Mouse (Mus musculus) hindlimb bud, embryonic 11.5 days (tissue): ENCODE measurements around the gene Leo1.
"Not testable (repeated sequence)": the region's sequence is repeated elsewhere in the genome, so short reads cannot be mapped to it uniquely, and the experiment has no call there.

Source experiments
- DNase-seq: peaks from one replicate; pipeline ENCODE4 v3.0.0-alpha.2; 2012; ENCODE audit warnings: low read depth, low spot score; ENCODE audit errors: extremely low spot score

The Leo1 gene

DNA sequence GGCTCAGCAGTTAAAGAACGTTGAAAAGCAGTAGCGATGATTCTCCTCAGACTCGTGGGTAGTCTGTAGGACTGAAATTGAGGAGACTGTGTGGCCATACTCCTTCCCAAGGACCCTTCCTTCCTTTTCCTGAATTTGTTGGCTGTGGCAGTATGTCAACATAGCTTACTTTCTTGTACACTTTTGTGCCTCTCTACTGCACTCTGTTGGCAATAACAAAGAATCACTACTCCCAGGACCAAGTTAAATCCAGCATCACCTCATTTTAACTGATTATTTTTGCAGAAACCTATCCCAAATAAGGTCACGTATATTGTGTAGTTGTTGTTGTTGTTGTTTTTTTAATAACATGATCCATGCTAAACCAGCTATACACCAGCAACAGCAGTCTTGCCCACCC lies 25.3 kb downstream of the Leo1 start:
- DNase-seq: no peak

- no peak for DNase-seq
Measured at GRCm38 (mm10) chr9:75467581-75467980, 26.3 kb downstream of the Leo1 start.

GRCm38 (mm10) chr9:75468297-75468696 lies 27.0 kb downstream of the Leo1 start:
- no peak for DNase-seq

- no peak for DNase-seq
Measured at GRCm38 (mm10) chr9:75477212-75477611, 35.9 kb downstream of the Leo1 start.

- DNase-seq: no peak
Measured at GRCm38 (mm10) chr9:75479106-75479725, 37.9 kb downstream of the Leo1 start.

DNA sequence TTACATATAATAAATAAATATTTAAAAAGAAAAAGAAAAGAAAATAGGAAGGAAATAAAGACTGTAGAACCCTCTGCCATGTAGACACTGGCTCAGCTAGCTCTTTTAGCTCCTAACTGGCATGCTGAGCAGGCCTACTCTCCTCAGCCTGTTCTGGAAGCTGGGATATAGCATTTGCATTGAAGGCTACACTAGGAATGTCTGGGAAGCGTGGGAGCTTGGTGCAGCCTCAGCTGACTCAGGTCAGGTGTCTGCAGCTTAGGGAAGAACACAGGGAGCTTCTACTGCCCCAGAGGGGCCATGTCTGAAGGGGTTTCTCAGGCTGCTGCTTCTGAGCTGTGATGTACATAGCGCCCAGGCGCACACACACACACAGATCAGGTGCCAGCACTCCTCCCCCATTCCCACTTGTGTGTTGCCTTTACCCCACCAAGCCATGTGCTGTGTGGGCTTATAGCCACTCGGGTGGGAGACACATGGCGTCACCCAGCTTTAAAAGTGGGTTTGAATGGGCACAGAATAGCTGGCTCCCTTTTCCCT lies 39.3 kb downstream of the Leo1 start:
- no peak for DNase-seq

DNA sequence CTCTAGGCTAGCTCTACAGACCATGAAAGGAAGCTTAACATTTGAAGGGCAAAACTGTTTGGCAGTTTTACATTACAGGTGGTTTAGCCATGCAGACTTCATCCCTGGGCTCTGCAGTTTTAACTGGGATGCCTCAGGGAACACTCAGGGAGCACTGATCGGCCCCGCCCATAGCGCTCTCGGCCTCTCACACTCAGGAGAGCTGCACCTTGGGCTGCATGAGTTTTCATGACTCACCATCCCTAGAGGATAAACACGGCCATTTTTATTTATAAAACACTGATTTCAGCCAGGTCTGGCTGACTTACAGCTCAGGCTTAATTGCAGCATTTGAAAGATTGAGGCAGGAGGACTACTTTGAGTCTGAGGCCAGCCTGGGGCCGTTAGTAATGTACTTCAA lies 43.9 kb downstream of the Leo1 start:
- no peak for DNase-seq

- DNase-seq: not testable (repeated sequence)
Measured at GRCm38 (mm10) chr9:75488255-75488654, 46.9 kb downstream of the Leo1 start.

DNA sequence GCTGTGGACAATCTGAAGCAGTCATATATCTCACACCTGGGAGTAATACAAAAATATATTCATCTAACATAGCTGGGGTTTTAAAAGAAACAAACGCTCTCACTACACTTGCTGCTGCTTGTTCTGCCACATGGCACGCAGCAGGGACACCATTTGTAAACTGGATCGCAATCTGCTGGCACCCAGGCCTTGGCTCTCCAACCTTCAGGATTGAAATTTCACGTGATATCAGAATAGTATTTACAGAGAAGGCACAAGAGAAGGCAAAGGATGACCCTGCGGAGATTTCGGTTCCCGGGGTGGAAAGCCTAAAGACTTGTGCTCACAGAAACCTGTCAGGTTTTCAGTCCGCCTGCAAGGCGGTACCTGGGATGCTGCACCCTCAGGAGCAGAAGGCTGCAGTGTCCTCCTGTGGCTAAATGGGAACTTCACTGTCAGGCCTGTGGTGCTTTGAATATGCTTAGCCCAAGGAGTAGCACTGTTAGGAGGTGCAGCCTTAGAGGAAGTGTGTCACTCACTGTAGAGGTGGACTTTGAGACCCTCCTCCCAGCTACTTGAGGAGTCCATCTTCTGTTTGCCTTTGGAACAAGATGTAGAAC lies 53.2 kb downstream of the Leo1 start:
- no peak for DNase-seq

- no peak for DNase-seq
Measured at GRCm38 (mm10) chr9:75495945-75496344, 54.6 kb downstream of the Leo1 start.

DNA sequence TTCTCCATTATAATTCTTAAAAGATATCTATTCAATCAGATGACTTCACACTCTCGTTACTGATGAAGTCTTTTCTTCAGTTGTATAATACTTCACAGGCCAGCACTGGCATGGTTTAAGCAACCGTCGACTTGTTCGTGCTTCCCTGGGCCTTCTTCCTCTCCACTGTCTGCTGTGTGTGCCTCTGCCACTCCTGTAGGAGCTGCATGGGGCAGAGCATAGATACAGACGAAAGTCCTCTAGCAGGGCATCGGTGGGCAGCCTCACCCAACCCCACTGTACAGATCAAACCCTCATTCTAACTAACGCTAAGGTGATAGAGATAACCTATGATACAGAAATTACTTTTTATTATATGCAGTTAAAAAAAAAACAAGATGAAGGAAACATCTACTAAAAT lies 57.2 kb downstream of the Leo1 start:
- DNase-seq: no peak

GRCm38 (mm10) chr9:75504311-75504710 lies 63.0 kb downstream of the Leo1 start:
- no peak for DNase-seq

- no peak for DNase-seq
Measured at GRCm38 (mm10) chr9:75511236-75511939, 70.1 kb downstream of the Leo1 start.

- DNase-seq: no peak
Measured at GRCm38 (mm10) chr9:75515464-75516113, 74.3 kb downstream of the Leo1 start.
